Mouse (Mus musculus) T-helper 1 cell (primary cell): Measurements from ENCODE around the gene Hist2h2bb.
"Not testable (repeated sequence)": the region's sequence is repeated elsewhere in the genome, so short reads cannot be mapped to it uniquely, and the experiment has no call there.

ENCODE experiments used
- in situ Hi-C: fragments of 300-600 bp; cut with MboI, MseI; formaldehyde crosslinking; loops from one replicate; pipeline ENCODE4 v1.15.1; 2025; ENCODE audit warnings: high pct_unique_total_duplicates

Gene Hist2h2bb

DNA sequence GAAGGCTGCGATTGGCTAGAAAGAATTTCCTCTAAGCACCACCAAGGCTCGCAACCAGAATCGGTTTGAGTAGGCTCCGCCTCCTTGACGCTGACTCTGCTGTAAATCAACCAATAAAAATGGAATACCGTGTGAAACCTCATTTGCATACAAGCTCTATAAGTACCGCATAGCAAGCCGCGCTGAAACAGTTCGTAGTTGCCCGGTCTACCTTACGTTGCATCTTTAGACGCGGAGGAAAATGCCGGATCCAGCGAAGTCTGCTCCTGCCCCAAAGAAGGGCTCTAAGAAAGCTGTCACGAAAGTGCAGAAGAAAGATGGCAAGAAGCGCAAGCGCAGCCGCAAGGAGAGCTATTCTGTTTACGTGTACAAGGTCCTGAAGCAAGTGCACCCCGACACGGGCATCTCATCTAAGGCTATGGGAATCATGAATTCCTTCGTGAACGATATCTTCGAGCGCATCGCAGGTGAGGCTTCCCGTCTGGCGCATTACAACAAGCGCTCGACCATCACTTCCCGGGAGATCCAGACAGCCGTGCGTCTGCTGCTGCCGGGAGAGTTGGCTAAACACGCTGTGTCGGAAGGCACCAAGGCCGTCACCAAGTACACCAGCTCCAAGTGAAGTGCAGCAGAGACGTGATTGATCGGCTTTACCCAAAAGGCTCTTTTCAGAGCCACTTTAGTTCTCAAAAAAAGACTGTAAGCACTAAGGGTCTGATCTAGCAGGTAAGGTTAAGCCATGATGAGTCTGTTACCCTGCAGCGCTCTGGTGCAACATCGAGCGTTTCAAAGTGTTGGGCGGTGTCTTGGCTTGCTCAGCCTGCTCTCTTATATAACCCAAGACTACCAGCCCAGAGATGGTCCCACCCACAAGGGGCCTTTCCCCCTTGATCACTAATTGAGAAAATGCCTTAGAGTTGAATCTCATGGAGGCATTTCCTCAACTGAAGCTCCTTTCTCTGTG, at the start of gene Hist2h2bb:
TSS of gene Hist2h2bb (plus strand) at position 242 of the 964 bp plus-strand sequence.
- in situ Hi-C loops, result no loop called here

GRCm38 (mm10) chr3:96220131-96220764, 49.3 kb upstream of the Hist2h2bb start:
- in situ Hi-C loops, result not testable (repeated sequence)

DNA sequence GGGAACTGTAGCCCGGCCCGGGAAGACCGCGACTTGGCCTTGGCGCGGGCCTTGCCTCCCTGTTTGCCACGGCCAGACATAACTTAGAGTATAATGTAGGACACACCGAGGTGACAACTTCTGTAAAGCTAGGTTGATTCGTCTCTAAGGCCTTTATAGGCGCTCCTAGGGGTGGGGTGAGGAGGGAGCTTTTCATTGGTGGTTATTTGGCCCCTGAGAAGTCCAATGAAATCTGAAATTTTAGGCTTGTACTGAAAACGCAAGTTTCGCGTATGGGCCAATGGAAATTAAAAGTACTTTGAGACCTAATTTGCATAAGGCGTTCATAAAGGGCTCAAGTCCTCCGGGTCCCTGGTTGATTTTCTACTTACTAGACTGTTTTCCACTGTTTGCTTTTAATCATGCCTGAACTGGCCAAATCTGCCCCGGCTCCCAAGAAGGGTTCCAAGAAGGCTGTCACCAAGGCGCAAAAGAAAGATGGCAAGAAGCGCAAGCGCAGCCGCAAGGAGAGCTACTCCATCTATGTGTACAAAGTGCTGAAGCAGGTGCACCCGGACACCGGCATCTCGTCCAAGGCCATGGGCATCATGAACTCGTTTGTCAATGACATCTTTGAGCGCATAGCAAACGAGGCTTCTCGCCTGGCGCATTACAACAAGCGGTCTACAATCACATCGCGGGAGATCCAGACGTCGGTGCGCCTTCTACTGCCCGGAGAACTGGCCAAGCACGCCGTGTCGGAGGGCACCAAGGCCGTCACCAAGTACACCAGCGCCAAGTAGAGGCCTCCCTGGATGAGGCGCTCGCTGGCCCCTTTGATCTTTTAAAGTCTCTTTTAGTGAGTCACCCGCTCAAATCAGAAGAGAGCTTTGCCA, 48.5 kb upstream of the Hist2h2bb start, which contains the start of the genes Hist2h2ac and Hist2h2be:
TSS of gene Hist2h2ac (minus strand) at position 116 of the 875 bp plus-strand sequence.
TSS of gene Hist2h2be (plus strand) at position 355 of the 875 bp plus-strand sequence.
- in situ Hi-C loops, result no loop called here

- in situ Hi-C loops, result no loop called here
Observed at GRCm38 (mm10) chr3:96221640-96222038, 47.9 kb upstream of the Hist2h2bb start.

- in situ Hi-C loops, result no loop called here
Observed at GRCm38 (mm10) chr3:96222774-96223173, 46.8 kb upstream of the Hist2h2bb start.

GRCm38 (mm10) chr3:96225421-96225820, 44.1 kb upstream of the Hist2h2bb start:
- in situ Hi-C loops, result no loop called here

GRCm38 (mm10) chr3:96226695-96227648, 42.6 kb upstream of the Hist2h2bb start:
- in situ Hi-C loops, result no loop called here

DNA sequence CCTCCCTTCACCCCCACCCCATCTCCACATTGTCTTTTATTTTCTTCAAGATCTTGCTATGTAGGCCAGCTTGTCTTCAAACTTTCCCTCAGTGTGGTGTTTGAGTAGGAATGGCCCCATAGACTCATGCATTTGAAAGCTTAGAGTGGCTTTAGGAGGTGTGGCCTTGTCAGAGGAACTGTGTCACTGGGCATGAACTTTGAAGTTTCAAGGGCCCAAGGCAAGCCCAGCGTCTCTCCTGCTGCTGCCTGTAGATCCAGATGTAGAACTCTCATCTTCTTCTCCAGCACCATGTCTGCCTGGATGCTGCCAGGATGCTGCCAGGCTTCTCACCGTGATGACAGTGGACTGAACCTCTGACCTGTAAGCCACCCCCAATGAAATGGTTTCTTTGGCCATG, 40.7 kb upstream of the Hist2h2bb start:
- in situ Hi-C loops, result no loop called here

DNA sequence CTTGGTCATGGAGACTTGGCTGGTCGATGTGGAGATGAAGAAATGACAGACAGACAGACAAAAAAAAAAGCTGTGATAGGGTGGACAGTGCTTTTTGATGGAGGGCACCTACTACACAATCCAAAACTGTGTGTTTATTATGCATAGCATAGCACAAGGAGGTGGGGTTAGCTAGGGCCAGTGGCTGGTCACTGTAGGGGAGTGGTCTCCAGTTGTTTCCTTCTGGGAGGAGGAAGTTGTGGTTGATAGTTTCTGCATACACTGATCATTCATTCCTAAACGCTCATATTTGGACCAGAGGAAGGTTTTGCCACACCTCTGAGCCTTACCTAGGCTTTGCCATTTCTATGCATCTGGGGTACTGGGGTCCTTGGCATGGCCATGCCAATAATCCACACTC, 39.1 kb upstream of the Hist2h2bb start:
- in situ Hi-C loops, result loop anchor here (5.0 kb wide), 1 partner anchor 53 kb away; no protein-coding TSS in a partner anchor

- in situ Hi-C loops, result loop anchor here (5.0 kb wide), 1 partner anchor 54 kb away; no protein-coding TSS in a partner anchor
Observed at GRCm38 (mm10) chr3:96230910-96231757, 38.4 kb upstream of the Hist2h2bb start.

GRCm38 (mm10) chr3:96231758-96232120, 37.8 kb upstream of the Hist2h2bb start:
- in situ Hi-C loops, result loop anchor here (5.0 kb wide), 1 partner anchor 54 kb away; no protein-coding TSS in a partner anchor

DNA sequence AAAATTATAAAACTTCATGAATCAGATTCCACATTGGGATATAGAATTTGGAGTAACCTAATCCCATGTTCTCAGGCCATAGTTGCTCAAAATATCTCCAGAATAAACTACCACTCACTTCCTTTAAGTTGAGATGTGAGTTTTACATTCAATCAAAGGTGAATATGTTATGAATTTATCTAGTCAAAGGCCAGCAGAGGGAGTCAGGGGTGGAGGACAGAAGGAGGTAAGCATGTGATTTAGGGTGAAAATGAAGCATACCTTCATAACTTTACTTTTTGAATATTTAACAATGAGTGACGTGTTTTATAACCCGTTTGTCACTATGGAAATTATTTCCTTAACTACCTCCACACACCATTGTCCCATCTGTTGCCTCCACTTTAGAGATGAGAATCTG, 34.6 kb upstream of the Hist2h2bb start:
- in situ Hi-C loops, result loop anchor here (5.0 kb wide), 1 partner anchor 58 kb away; no protein-coding TSS in a partner anchor

DNA sequence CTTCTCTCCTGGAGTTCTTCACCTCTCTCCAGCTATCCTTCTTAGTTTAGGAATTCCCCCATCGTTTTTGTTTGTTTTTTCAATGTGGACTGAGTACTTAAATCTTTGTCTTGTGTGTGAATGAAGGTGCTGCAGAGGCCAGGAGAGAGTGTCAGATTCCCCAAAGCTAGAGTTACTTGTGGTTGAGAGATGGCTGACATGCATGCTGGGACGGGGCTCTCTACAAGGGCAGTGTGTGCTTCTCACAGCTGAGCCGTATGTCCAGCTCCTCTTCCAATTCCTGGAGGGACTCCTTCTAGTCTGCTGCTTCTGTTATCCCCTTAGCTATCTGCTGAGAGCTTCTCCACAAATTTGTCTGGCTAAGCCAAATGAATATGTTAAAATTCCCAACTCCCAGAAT, 33.7 kb upstream of the Hist2h2bb start:
- in situ Hi-C loops, result no loop called here

- in situ Hi-C loops, result no loop called here
Observed at GRCm38 (mm10) chr3:96236834-96237334, 32.7 kb upstream of the Hist2h2bb start.

DNA sequence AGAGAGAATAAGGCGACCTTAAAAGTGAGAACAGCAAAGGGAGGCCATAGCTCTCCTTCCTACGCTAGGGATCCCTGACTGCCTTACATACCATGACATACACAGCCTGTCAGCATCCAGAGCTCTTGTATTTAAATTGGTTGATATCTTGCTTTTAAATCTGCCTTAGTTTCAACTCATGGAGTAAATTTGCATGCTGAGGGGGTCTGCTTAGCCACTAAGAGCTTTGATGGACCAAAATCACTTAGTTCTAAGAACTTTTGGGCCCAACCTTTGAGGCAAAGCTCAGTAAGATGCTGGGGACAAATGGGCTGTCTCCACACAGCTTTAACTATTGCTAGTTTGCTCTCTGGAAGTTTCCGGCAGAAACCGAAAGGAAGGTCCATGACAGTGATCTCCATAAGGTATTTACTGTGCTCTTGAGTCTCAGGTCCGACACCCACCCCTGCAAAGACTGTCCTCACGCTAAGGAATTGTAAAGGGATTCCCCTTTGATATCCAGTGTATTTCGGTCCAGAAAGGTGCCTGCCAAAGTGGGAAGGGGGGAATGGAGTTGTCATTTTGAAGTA, 32.1 kb upstream of the Hist2h2bb start:
- in situ Hi-C loops, result no loop called here

DNA sequence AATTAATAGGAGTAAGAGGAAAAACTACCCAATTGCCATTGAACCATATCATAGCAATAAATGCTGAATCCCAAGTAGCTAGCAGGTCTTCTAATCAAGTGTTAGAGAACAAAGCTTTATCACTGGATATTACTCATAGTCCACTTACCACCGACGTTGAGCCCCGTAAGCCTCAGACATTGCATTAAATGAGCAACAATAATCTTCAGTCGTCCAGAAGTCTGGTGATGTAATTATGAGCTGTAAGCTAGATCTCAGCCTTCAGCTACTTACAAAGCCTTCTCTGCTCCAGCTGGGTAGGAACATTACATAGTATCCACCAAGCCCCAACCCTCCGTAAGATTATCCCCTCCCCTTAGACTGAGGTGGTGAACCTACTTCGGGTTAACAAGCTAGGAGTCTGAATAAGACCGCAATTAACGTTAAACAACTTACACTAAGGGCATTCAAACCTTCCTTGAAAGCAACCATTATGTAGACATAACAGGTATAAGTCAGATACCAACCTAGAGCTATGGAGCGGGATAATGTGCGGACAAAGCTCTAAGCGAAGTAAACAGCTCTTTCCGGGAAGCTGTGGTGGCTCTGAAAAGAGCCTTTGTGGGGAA, 31.5 kb upstream of the Hist2h2bb start:
- in situ Hi-C loops, result no loop called here

GRCm38 (mm10) chr3:96238954-96239793, 30.4 kb upstream of the Hist2h2bb start, which contains the start of gene Hist2h3c2:
Gene Hist2h3c2 (minus strand): TSS chr3:96239127.
- in situ Hi-C loops, result not testable (repeated sequence)
